Mouse (Mus musculus): ENCODE measurements around the gene Me3. TPM values are rescaled to one million over a fixed set of nuclear protein-coding genes. Genes with fewer than 3 reads are reported as not detected.

The Me3 gene
- polyA plus RNA-seq (2016; fragmentation: Nextera tagmentation; extraction: Ambion mirVana): 2.2 and 2.4 TPM in 2 replicates

- Histone ChIP-seq H3K4me3 (peak within 1 kb of the TSS; percentile 77), H3K27ac (peak within 1 kb of the TSS; percentile 86), H3K4me1 (peaks cover 39% of the 10 kb centered on the region), H3K9me3 (no peaks in the 10 kb centered on the region), H3K36me3 (replicated peaks) (no peaks in the 10 kb centered on the region), H3K27me3 (ENCODE audit: poor library complexity, severe bottlenecking) (peaks cover 42% of the 10 kb centered on the region)
- WGBS: 4% methylated on average over 49 of the region's 49 CpGs
- peak; percentile 44 for DNase-seq (ENCODE audit: extremely low spot score, low spot score)
Observed at GRCm38 (mm10) chr7:89632342-89633251, at the start of gene Me3. Gene Me3, plus strand, starts transcription at chr7:89632392.

DNA sequence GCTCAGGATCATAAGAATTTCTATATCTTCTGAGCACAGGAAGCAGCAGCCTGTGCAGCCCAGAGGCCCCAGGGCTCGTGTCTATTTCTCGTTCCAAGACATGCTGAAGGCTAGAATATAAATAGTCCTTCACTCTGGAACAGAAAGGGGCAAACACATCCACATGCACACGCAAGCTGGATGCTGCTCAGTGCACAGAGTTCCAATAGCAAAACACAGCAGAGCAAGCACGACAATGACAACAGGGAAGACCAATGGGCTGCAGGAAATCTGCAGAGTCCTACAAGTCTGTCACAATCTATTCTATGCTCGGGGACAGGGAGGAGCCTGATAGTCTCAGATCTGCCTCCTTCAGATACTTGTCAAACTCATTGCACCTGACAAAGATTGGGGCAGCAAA lies 42.2 kb upstream of the Me3 start:
- H3K9me3 ChIP-seq: no peaks in the 10 kb centered on the region
- DNase-seq (ENCODE audit: extremely low spot score, low spot score): no peak
- H3K4me1 ChIP-seq: peaks cover 8% of the 10 kb centered on the region
- no peaks in the 10 kb centered on the region for H3K27me3 ChIP-seq (ENCODE audit: poor library complexity, severe bottlenecking)
- H3K27ac ChIP-seq: no peak overlapping the region
- 85% methylated on average over 5 of the region's 5 CpGs for WGBS
- no peak overlapping the region for H3K4me3 ChIP-seq
- H3K36me3 ChIP-seq (replicated peaks): no peaks in the 10 kb centered on the region

DNA sequence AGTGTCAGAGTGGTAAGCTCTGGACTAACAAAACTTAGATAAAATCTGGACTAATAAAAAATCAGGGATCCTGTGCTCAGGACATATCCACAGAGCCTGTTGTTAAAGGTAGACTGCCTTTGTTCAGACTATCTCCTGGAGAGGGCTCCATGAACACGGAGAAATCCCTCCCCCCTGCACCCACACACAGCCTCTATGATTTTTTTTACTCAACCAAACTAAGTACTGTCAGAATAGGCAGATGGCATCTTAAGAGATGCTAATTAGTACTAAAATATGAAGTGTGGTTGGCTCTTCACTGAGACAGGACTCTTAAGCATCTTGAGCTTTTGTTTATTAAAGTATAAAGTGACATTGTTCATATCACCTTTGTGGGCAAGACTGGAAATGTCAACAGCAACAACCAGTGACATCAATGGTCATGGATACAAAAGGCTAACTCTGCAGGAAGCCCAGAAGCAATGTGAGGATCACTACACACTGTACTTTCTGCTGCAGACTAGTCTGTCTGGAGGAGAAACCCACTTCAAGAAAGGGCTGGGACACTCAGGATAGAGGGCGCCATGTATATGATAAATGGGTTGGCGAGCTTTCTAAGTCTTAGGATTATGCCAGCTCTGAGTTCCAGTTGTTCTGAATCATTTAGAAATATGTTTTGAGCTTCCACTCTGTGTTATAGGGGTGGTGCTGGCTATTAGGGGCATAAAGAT lies 41.5 kb upstream of the Me3 start:
- Histone ChIP-seq H3K9me3 (no peaks in the 10 kb centered on the region), H3K27me3 (ENCODE audit: poor library complexity, severe bottlenecking) (no peaks in the 10 kb centered on the region), H3K27ac (no peak overlapping the region), H3K4me1 (peaks cover 8% of the 10 kb centered on the region), H3K36me3 (replicated peaks) (no peaks in the 10 kb centered on the region), H3K4me3 (no peak overlapping the region)
- WGBS: 89% methylated on average over 3 of the region's 3 CpGs
- no peak for DNase-seq (ENCODE audit: extremely low spot score, low spot score)

DNA sequence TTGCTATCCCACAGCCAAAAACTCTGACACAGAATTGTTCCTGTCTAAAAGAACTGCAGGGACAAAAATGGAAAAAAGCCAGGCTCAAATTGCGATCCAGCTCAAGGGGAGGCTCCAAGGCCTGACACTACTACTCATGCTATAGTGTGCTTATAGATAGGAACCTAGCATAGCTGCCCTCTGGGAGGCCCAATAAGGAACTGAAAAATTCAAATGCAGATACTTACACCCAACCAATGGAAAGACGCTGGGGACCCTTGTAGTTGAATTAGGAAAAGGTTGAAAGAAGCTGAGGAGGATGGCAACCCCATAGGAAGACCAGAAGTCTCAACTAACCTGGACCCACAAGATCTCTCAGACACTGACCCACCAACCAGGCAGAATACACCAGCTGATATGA lies 36.4 kb upstream of the Me3 start:
- H3K9me3 ChIP-seq: no peaks in the 10 kb centered on the region
- H3K4me1 ChIP-seq: peaks cover 8% of the 10 kb centered on the region
- no peaks in the 10 kb centered on the region for H3K27me3 ChIP-seq (ENCODE audit: poor library complexity, severe bottlenecking)
- no peak for DNase-seq (ENCODE audit: extremely low spot score, low spot score)
- H3K27ac ChIP-seq: no peak overlapping the region
- 92% methylated on average over 2 of the region's 2 CpGs for WGBS
- H3K36me3 ChIP-seq (replicated peaks): no peaks in the 10 kb centered on the region
- H3K4me3 ChIP-seq: no peak overlapping the region

- peaks cover 18% of the 10 kb centered on the region for H3K4me1 ChIP-seq
- no peaks in the 10 kb centered on the region for H3K36me3 ChIP-seq (replicated peaks)
- H3K27ac ChIP-seq: no peak overlapping the region
- DNase-seq (ENCODE audit: extremely low spot score, low spot score): no peak
- H3K9me3 ChIP-seq: no peaks in the 10 kb centered on the region
- H3K4me3 ChIP-seq: no peak overlapping the region
- 83% methylated on average over 8 of the region's 8 CpGs for WGBS
- no peaks in the 10 kb centered on the region for H3K27me3 ChIP-seq (ENCODE audit: poor library complexity, severe bottlenecking)
Observed at GRCm38 (mm10) chr7:89605589-89606536, 26.3 kb upstream of the Me3 start.

DNA sequence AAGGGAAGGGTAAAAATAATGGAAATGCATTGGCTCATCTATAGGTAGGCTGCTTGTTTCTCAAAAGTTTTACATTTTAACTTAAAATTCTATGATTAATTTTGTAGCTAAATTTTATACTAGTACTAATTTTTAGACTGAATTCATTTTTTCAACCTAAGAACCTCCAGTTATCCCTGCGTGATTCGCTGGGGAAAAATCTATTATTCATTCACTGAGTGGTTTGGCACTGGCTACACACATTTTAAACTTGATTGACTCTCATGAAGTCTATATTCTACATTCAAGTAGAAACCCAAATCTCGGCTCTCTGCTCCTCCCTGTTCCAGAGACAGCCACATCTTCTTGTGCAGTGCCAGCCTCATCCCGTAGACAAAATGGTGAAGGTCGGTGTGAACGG lies 24.9 kb upstream of the Me3 start:
- Histone ChIP-seq H3K4me3 (no peak overlapping the region), H3K36me3 (replicated peaks) (no peaks in the 10 kb centered on the region), H3K27me3 (ENCODE audit: poor library complexity, severe bottlenecking) (no peaks in the 10 kb centered on the region), H3K9me3 (no peaks in the 10 kb centered on the region), H3K4me1 (peaks cover 8% of the 10 kb centered on the region; the same call in 1 of the 2 replicates), H3K27ac (no peak overlapping the region)
- DNase-seq (ENCODE audit: extremely low spot score, low spot score): no peak
- WGBS: 97% methylated on average over 6 of the region's 6 CpGs

GRCm38 (mm10) chr7:89611236-89611635 lies 21.0 kb upstream of the Me3 start:
- Histone ChIP-seq H3K27me3 (ENCODE audit: poor library complexity, severe bottlenecking) (no peaks in the 10 kb centered on the region), H3K4me3 (no peak overlapping the region), H3K4me1 (peaks cover 1% of the 10 kb centered on the region; the same call in 1 of the 2 replicates), H3K9me3 (no peaks in the 10 kb centered on the region), H3K27ac (no peak overlapping the region), H3K36me3 (replicated peaks) (no peaks in the 10 kb centered on the region)
- no peak for DNase-seq (ENCODE audit: extremely low spot score, low spot score)
- 93% methylated on average over 7 of the region's 7 CpGs for WGBS

- Histone ChIP-seq H3K9me3 (peaks cover 4% of the 10 kb centered on the region; the same call in 1 of the 2 replicates), H3K27me3 (ENCODE audit: poor library complexity, severe bottlenecking) (no peaks in the 10 kb centered on the region), H3K27ac (no peak overlapping the region), H3K4me3 (no peak overlapping the region), H3K36me3 (replicated peaks) (no peaks in the 10 kb centered on the region), H3K4me1 (no peaks in the 10 kb centered on the region)
- 92% methylated on average over 6 of the region's 6 CpGs for WGBS
- DNase-seq (ENCODE audit: extremely low spot score, low spot score): no peak
Observed at GRCm38 (mm10) chr7:89616235-89616634, 16.0 kb upstream of the Me3 start.

GRCm38 (mm10) chr7:89623331-89623730 lies 8.9 kb upstream of the Me3 start:
- H3K27ac ChIP-seq: no peak overlapping the region
- H3K27me3 ChIP-seq (ENCODE audit: poor library complexity, severe bottlenecking): no peaks in the 10 kb centered on the region
- 93% methylated on average over 4 of the region's 4 CpGs for WGBS
- H3K9me3 ChIP-seq: no peaks in the 10 kb centered on the region
- peaks cover 24% of the 10 kb centered on the region for H3K4me1 ChIP-seq
- no peak overlapping the region for H3K4me3 ChIP-seq
- DNase-seq (ENCODE audit: extremely low spot score, low spot score): no peak
- no peaks in the 10 kb centered on the region for H3K36me3 ChIP-seq (replicated peaks)

GRCm38 (mm10) chr7:89627393-89627792 lies 4.8 kb upstream of the Me3 start:
- Histone ChIP-seq H3K36me3 (replicated peaks) (no peaks in the 10 kb centered on the region), H3K4me1 (peaks cover 45% of the 10 kb centered on the region), H3K4me3 (no peak overlapping the region), H3K9me3 (no peaks in the 10 kb centered on the region), H3K27ac (peak overlapping the region; percentile 70), H3K27me3 (ENCODE audit: poor library complexity, severe bottlenecking) (peaks cover 21% of the 10 kb centered on the region)
- no peak for DNase-seq (ENCODE audit: extremely low spot score, low spot score)

DNA sequence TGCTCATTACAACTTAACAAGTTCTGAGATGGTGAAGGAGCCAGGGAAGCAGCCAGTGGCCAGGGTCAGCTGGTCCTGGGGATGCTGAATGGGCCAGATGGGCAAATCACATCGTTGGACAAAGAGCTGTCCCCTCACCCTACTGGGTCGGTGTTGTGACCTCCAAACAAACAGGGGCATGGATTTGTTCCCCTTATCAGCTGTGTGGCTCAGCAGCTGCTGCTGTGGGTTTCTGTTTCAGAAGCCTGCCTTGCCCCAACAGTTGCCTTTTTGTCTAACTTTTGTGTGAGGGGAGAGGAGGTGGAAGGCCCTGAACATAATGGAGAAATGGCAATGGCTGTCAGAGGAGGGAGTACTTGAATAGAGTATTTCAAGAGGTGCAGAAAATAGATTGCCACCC lies 4.2 kb upstream of the Me3 start:
- Histone ChIP-seq H3K4me3 (no peak overlapping the region), H3K9me3 (no peaks in the 10 kb centered on the region), H3K4me1 (peaks cover 51% of the 10 kb centered on the region), H3K36me3 (replicated peaks) (no peaks in the 10 kb centered on the region), H3K27ac (peak overlapping the region; percentile 70), H3K27me3 (ENCODE audit: poor library complexity, severe bottlenecking) (peaks cover 25% of the 10 kb centered on the region)
- WGBS: 4% methylated on average over 2 of the region's 2 CpGs
- DNase-seq (ENCODE audit: extremely low spot score, low spot score): peak; percentile 55

- 59% methylated on average over 4 of the region's 4 CpGs for WGBS
- Histone ChIP-seq H3K27me3 (ENCODE audit: poor library complexity, severe bottlenecking) (peaks cover 33% of the 10 kb centered on the region), H3K36me3 (replicated peaks) (no peaks in the 10 kb centered on the region), H3K27ac (peak overlapping the region; percentile 27), H3K4me3 (no peak overlapping the region), H3K9me3 (no peaks in the 10 kb centered on the region), H3K4me1 (peaks cover 56% of the 10 kb centered on the region)
- no peak for DNase-seq (ENCODE audit: extremely low spot score, low spot score)
Observed at GRCm38 (mm10) chr7:89629006-89629405, 3.2 kb upstream of the Me3 start.
